Mouse (Mus musculus): ENCODE measurements around the gene Smarca4. TPM values are rescaled to one million over a fixed set of nuclear protein-coding genes. Genes with fewer than 3 reads are reported as not detected.

The Smarca4 gene
- polyA plus RNA-seq, 1 experiment from 2014 or later = 71.5 TPM

DNA sequence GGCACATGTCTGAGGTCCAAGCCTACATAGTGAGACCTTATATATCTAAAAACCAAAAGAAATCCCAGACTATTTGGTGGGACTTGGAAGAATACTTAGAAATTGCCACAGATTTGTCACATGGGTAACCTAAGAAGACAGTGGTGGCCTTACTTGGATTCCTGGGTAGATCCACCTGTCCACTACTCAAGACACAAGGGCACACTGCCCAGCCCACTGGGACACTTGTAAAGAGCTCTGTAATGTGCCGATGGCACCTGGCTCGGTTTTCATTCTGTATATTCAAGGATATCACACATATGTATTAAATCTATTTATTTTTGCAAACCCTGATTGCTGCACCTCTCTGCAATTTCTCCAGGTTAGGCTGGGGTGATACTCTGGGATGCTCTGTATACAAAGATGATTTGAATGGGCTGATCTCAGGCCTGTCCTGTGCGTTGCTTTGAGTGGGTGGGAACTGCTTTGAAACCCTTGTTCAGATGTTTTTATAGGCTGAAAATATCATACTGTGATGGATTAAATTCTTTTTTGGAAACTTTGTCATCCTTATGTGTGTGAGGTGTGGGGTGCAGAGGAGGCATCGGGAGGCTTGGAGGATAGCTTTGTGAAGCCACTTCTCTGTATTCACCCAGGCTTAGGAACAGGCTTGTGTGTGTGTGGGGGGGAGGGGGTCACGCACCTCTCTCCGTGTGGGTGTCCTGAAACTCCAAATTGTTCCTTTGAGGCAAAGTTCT is 133.6 kb downstream of the Smarca4 start:
- no peak for DNase-seq (ENCODE audit: low spot score)

DNA sequence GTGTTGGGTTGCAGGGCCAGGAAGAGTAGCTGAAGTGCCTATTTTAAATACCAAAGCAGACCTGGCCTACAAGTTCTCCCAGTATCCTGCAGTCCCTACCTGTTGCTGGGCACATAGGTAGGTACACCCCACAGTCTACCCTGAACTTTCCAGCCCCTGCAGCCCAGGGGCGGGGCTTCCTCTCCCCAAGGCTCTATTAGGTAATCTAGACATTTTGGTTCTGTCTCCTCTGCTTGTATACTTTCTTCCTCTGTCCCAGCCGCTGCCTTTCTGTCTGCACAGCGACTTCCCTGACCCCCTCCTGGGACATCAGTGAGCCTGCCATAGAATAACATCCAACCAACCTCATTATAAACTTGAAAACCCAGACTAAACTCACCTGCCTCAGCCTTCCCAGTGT is 134.4 kb downstream of the Smarca4 start:
- no peak for DNase-seq (ENCODE audit: low spot score)

DNA sequence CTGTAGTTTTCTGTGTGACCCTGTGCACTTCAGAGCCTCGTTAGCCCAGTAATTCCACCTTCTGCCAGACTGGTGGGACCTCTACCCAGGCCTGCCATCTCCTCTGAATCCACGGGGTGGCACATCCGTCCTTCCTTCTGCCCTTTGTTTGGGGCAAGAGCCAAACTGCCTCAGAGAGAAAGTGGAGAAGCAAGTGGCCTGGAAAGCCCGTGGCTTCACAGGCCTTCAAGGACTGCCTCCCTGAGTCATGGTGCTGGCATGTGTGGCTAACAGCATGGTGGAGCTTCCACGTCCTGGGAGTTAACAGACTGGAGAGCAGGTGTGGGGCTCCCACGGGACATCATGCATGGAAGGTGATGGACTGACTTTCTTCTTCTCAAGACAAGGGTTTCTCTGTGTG is 135.4 kb downstream of the Smarca4 start:
- no peak for DNase-seq (ENCODE audit: low spot score)

DNA sequence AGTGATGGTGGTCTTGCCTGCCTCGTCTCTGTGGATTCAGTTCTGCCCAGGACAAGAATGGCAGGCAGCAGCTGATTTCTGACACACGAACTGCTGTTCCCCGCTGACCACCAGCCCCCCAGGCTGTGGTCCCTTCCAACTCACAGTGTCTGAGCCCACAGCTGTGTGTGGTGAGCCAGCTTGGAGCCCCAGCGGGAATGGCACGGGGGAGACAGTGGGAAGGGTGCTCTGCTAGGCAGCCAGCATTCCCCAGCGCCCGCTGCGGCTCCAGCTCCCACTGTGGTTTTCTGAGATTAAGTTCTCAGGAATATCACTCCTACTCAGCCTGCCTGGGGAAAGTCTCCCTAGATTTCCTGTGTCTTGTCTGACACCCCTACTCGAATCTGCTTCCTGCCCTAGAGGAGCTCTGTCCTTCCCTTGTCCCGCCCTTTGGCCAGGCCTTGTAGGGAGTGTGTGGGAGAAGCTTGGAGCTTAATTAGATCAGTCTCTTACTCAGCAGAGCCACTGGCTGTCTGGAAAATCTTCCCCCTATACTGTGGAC is 136.4 kb downstream of the Smarca4 start:
- DNase-seq (ENCODE audit: low spot score) = no peak

MicroRNAs encoded within 50 kb of the gene (microRNA counts, 519-probe panel; counts per million panel counts)
- 473 counts per million, percentile 71 among the panel's probes with 10 or more counts for microRNA mmu-miR-1946b

Small RNA genes lying within 50 kb of the gene (microRNA-seq; reads per million reads assigned to microRNA genes)
- gene Mir1946b (ENCODE audit: borderline number of aligned reads) = not detected

Other genes with a start within 250 kb of the Smarca4 start
- gene Ilf3, start 248.3 kb upstream of the Smarca4 start, polyA plus RNA-seq (2015; fragmentation: Nextera tagmentation; extraction: Ambion mirVana) = 138 TPM in 2 replicates
- 27.0 and 29.1 TPM in 2 replicates for gene Qtrt1, start 204.3 kb upstream of the Smarca4 start, polyA plus RNA-seq (2015; fragmentation: Nextera tagmentation; extraction: Ambion mirVana)
- gene Dnm2, start 191.3 kb upstream of the Smarca4 start, polyA plus RNA-seq (2015; fragmentation: Nextera tagmentation; extraction: Ambion mirVana) = 107 TPM in 2 replicates
- gene Tmed1, start 105.9 kb upstream of the Smarca4 start, polyA plus RNA-seq (2015; fragmentation: Nextera tagmentation; extraction: Ambion mirVana) = 30.2 and 31.1 TPM in 2 replicates
- 18.8 and 19.9 TPM in 2 replicates for gene AB124611, start 90.0 kb upstream of the Smarca4 start, polyA plus RNA-seq (2015; fragmentation: Nextera tagmentation; extraction: Ambion mirVana)
- gene Carm1, start 69.3 kb upstream of the Smarca4 start, polyA plus RNA-seq (2015; fragmentation: Nextera tagmentation; extraction: Ambion mirVana) = 10.9 and 12.4 TPM in 2 replicates
- gene Timm29, start 23.4 kb upstream of the Smarca4 start, polyA plus RNA-seq (2015; fragmentation: Nextera tagmentation; extraction: Ambion mirVana) = 28.8 and 30.9 TPM in 2 replicates
- 26.8 and 27.2 TPM in 2 replicates for gene Yipf2, start 23.3 kb upstream of the Smarca4 start, polyA plus RNA-seq (2015; fragmentation: Nextera tagmentation; extraction: Ambion mirVana)
- gene Ldlr, start 107.3 kb downstream of the Smarca4 start, polyA plus RNA-seq (2015; fragmentation: Nextera tagmentation; extraction: Ambion mirVana) = 16.9 and 21.8 TPM in 2 replicates
- 136 and 144 TPM in 2 replicates for gene Spc24, start 144.1 kb downstream of the Smarca4 start, polyA plus RNA-seq (2015; fragmentation: Nextera tagmentation; extraction: Ambion mirVana)
- 1.8 and 2.0 TPM in 2 replicates for gene Kank2, start 182.6 kb downstream of the Smarca4 start, polyA plus RNA-seq (2015; fragmentation: Nextera tagmentation; extraction: Ambion mirVana)
- gene Angptl8, start 219.3 kb downstream of the Smarca4 start, polyA plus RNA-seq (2015; fragmentation: Nextera tagmentation; extraction: Ambion mirVana) = 0.16 TPM in 1 of 2 replicates, not detected in the other
- 5.3 and 5.9 TPM in 2 replicates for gene Dock6, start 236.5 kb downstream of the Smarca4 start, polyA plus RNA-seq (2015; fragmentation: Nextera tagmentation; extraction: Ambion mirVana)

All from thymus, postnatal 0 days (tissue).